Mouse (Mus musculus): ENCODE measurements around the gene Cd28. TPM values are rescaled to one million over a fixed set of nuclear protein-coding genes. Genes with fewer than 3 reads are reported as not detected.

The Cd28 gene
- polyA plus RNA-seq, 1 experiment from 2014 or later: 0.15 TPM

GRCm38 (mm10) chr1:60731940-60732339 is 15.3 kb downstream of the Cd28 start:
- Histone ChIP-seq H3K27ac (no peak overlapping the region), H3K9me3 (no peaks in the 10 kb centered on the region), H3K4me2 (no peak overlapping the region), H3K27me3 (no peaks in the 10 kb centered on the region), H3K4me1 (no peaks in the 10 kb centered on the region), H3K4me3 (replicated peaks) (no peak overlapping the region), H3K9ac (no peak overlapping the region), H3K36me3 (replicated peaks) (no peaks in the 10 kb centered on the region)
- no peak for ATAC-seq (ENCODE audit: low FRiP score)
- WGBS: 89% methylated on average over 2 of the region's 2 CpGs

GRCm38 (mm10) chr1:60735072-60735907 is 18.7 kb downstream of the Cd28 start:
- WGBS: 80% methylated on average over 12 of the region's 12 CpGs
- no peak overlapping the region for H3K9ac ChIP-seq

DNA sequence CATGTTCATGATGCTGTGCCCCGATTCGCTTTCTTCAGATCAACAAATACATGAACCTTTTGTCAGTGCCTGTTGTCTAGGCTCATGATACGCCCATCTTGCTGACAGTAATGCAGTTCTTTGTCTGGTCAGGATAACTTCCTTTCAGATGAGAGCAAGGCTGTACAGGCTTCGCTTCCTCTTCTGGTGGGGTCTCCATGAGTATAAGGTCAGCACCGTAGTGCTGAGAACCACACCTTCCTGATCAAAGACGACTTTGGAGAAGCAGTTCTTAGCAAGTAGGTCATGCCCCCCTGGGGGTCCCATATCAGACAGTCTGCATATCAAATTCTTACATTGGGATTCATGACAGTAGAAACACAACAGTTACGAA is 19.3 kb downstream of the Cd28 start:
- no peak overlapping the region for H3K27ac ChIP-seq
- no peak for ATAC-seq (ENCODE audit: low FRiP score)
- H3K4me2 ChIP-seq: no peak overlapping the region
- 91% methylated on average over 7 of the region's 7 CpGs for WGBS
- H3K9ac ChIP-seq: no peak overlapping the region
- H3K4me1 ChIP-seq: no peaks in the 10 kb centered on the region
- no peak overlapping the region for H3K4me3 ChIP-seq (replicated peaks)
- H3K9me3 ChIP-seq: no peaks in the 10 kb centered on the region
- H3K27me3 ChIP-seq: no peaks in the 10 kb centered on the region
- H3K36me3 ChIP-seq (replicated peaks): no peaks in the 10 kb centered on the region

More at GRCm38 (mm10) chr1:60735072-60735907, 18.7 kb downstream of the Cd28 start:
- H3K4me1 ChIP-seq: no peaks in the 10 kb centered on the region
- no peaks in the 10 kb centered on the region for H3K36me3 ChIP-seq (replicated peaks)
- no peaks in the 10 kb centered on the region for H3K9me3 ChIP-seq
- H3K4me2 ChIP-seq: no peak overlapping the region
- ATAC-seq (ENCODE audit: low FRiP score): no peak
- no peak overlapping the region for H3K4me3 ChIP-seq (replicated peaks)
- H3K27ac ChIP-seq: no peak overlapping the region
- H3K27me3 ChIP-seq: no peaks in the 10 kb centered on the region

- no peak for ATAC-seq (ENCODE audit: low FRiP score)
- H3K4me1 ChIP-seq: no peaks in the 10 kb centered on the region
- no peaks in the 10 kb centered on the region for H3K27me3 ChIP-seq
- no peak overlapping the region for H3K27ac ChIP-seq
- no peak overlapping the region for H3K9ac ChIP-seq
- H3K36me3 ChIP-seq (replicated peaks): no peaks in the 10 kb centered on the region
- 70% methylated on average over 1 of the region's 1 CpGs for WGBS
- H3K9me3 ChIP-seq: no peaks in the 10 kb centered on the region
- H3K4me3 ChIP-seq (replicated peaks): no peak overlapping the region
- no peak overlapping the region for H3K4me2 ChIP-seq
Measured at GRCm38 (mm10) chr1:60744266-60744665, 27.7 kb downstream of the Cd28 start.

DNA sequence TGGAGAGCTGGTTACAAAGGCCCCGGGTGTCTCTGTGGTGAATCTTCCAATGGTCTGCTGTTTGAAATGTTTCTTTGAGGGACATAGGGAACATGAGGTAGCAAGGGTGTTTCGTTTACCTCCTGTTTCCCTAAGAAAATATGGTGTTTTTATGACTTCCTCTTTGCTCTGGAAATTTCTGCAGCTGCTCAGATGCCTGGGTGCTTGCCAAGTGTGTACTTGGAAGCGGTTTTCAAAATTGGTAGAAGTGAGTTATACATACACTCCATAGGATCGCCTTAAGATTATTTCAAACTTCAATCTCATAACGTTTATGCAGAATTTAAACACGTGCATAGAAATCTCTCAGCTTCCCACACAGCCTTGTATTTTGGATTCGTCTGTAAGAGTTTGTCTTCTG is 29.1 kb downstream of the Cd28 start:
- no peak overlapping the region for H3K27ac ChIP-seq
- no peaks in the 10 kb centered on the region for H3K9me3 ChIP-seq
- no peak overlapping the region for H3K4me3 ChIP-seq (replicated peaks)
- H3K4me1 ChIP-seq: no peaks in the 10 kb centered on the region
- no peak for ATAC-seq (ENCODE audit: low FRiP score)
- H3K27me3 ChIP-seq: no peaks in the 10 kb centered on the region
- H3K9ac ChIP-seq: no peak overlapping the region
- H3K36me3 ChIP-seq (replicated peaks): no peaks in the 10 kb centered on the region
- 81% methylated on average over 7 of the region's 7 CpGs for WGBS
- no peak overlapping the region for H3K4me2 ChIP-seq

DNA sequence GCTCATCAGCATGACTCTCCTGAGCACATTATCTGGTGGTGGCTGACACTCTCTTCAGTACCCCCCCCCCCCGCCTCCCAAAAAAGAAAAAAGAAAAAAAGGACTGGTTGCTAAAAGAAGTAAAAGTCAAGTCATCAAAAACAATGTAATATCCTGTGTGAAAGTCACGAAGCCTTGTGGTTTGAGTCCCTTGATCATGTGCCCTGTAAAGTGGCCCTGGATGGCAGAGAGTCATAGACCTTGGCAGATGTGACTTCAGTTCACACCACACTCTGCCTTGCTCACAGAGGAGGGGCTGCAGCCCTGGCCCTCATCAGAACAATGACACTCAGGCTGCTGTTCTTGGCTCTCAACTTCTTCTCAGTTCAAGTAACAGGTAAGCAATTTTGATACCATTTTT is 29.6 kb downstream of the Cd28 start:
- no peak for ATAC-seq (ENCODE audit: low FRiP score)
- WGBS: 76% methylated on average over 2 of the region's 2 CpGs
- Histone ChIP-seq H3K9ac (no peak overlapping the region), H3K9me3 (no peaks in the 10 kb centered on the region), H3K4me1 (no peaks in the 10 kb centered on the region), H3K4me3 (replicated peaks) (no peak overlapping the region), H3K36me3 (replicated peaks) (no peaks in the 10 kb centered on the region), H3K4me2 (no peak overlapping the region), H3K27me3 (no peaks in the 10 kb centered on the region), H3K27ac (no peak overlapping the region)

GRCm38 (mm10) chr1:60746856-60747255 is 30.3 kb downstream of the Cd28 start:
- no peak overlapping the region for H3K4me3 ChIP-seq (replicated peaks)
- no peaks in the 10 kb centered on the region for H3K9me3 ChIP-seq
- no peak overlapping the region for H3K9ac ChIP-seq
- H3K4me2 ChIP-seq: no peak overlapping the region
- no peak for ATAC-seq (ENCODE audit: low FRiP score)
- no peaks in the 10 kb centered on the region for H3K4me1 ChIP-seq
- 89% methylated on average over 5 of the region's 5 CpGs for WGBS
- H3K27ac ChIP-seq: no peak overlapping the region
- H3K27me3 ChIP-seq: no peaks in the 10 kb centered on the region
- H3K36me3 ChIP-seq (replicated peaks): no peaks in the 10 kb centered on the region

- WGBS: 97% methylated on average over 1 of the region's 1 CpGs
- no peak for ATAC-seq (ENCODE audit: low FRiP score)
- H3K4me3 ChIP-seq (replicated peaks): no peak overlapping the region
Measured at GRCm38 (mm10) chr1:60748286-60748685, 31.7 kb downstream of the Cd28 start.

DNA sequence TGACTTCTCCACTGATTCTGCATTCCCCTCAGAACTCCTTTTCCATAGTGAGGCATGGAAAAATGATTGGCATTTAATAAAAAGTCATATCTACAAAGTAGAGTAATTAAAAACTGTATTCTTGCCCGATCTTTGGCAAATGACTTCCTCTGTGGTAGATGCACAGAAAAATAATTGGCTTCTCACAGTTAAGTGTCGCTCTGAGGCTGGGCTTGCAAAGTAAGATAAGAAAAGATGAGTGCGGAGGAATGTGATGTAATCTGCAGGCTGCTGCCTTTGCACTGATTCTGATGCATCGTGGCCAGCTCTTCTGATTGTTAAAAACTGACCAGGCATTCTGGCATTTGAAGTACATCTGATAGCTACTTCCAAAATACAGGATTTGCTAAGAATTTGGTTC is 32.3 kb downstream of the Cd28 start:
- WGBS: 94% methylated on average over 4 of the region's 4 CpGs
- Histone ChIP-seq H3K36me3 (replicated peaks) (no peaks in the 10 kb centered on the region), H3K27me3 (no peaks in the 10 kb centered on the region), H3K9ac (no peak overlapping the region), H3K4me2 (no peak overlapping the region), H3K4me3 (replicated peaks) (no peak overlapping the region), H3K9me3 (no peaks in the 10 kb centered on the region), H3K27ac (no peak overlapping the region), H3K4me1 (no peaks in the 10 kb centered on the region)
- ATAC-seq (ENCODE audit: low FRiP score): no peak

More at GRCm38 (mm10) chr1:60748286-60748685, 31.7 kb downstream of the Cd28 start:
- H3K9ac ChIP-seq: no peak overlapping the region
- H3K27ac ChIP-seq: no peak overlapping the region
- H3K36me3 ChIP-seq (replicated peaks): no peaks in the 10 kb centered on the region
- no peaks in the 10 kb centered on the region for H3K9me3 ChIP-seq
- no peaks in the 10 kb centered on the region for H3K4me1 ChIP-seq
- no peak overlapping the region for H3K4me2 ChIP-seq
- H3K27me3 ChIP-seq: no peaks in the 10 kb centered on the region

DNA sequence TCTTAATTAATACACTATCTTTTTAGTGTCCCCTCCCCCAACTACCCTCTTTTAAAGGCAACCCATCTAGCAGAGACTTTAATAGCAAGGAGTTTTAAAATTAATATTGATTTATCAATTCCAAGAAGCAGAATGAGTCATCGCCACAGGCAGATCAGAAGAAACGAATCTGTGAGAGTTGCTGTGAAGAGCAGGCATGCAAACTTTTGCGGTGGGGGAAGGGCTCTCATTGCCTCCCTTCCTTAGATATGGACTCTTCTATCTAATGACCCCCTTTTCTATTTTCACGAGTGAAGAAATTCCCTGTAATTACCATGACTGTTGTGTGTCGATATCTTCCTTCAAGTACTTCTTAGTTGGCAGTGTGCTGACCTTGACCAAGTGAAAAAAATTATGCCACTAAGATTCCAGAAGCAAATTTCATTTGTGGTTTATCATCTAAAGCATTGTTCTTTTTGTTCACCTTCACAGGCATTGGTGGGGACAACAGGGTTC is 32.8 kb downstream of the Cd28 start:
- H3K4me1 ChIP-seq: no peaks in the 10 kb centered on the region
- H3K27me3 ChIP-seq: no peaks in the 10 kb centered on the region
- no peaks in the 10 kb centered on the region for H3K9me3 ChIP-seq
- WGBS: 89% methylated on average over 5 of the region's 5 CpGs
- no peak for ATAC-seq (ENCODE audit: low FRiP score)
- H3K9ac ChIP-seq: no peak overlapping the region
- no peak overlapping the region for H3K4me2 ChIP-seq
- no peak overlapping the region for H3K4me3 ChIP-seq (replicated peaks)
- H3K27ac ChIP-seq: no peak overlapping the region
- no peaks in the 10 kb centered on the region for H3K36me3 ChIP-seq (replicated peaks)

- Histone ChIP-seq H3K36me3 (replicated peaks) (no peaks in the 10 kb centered on the region), H3K9ac (no peak overlapping the region), H3K27me3 (no peaks in the 10 kb centered on the region), H3K27ac (no peak overlapping the region), H3K4me1 (no peaks in the 10 kb centered on the region), H3K9me3 (no peaks in the 10 kb centered on the region), H3K4me3 (replicated peaks) (no peak overlapping the region), H3K4me2 (no peak overlapping the region)
- no peak for ATAC-seq (ENCODE audit: low FRiP score)
- 88% methylated on average over 6 of the region's 6 CpGs for WGBS
Measured at GRCm38 (mm10) chr1:60750201-60750765, 33.7 kb downstream of the Cd28 start.

- no peak for ATAC-seq (ENCODE audit: low FRiP score)
- Histone ChIP-seq H3K9ac (no peak overlapping the region), H3K9me3 (no peaks in the 10 kb centered on the region), H3K36me3 (replicated peaks) (no peaks in the 10 kb centered on the region), H3K4me1 (no peaks in the 10 kb centered on the region), H3K27ac (no peak overlapping the region), H3K27me3 (no peaks in the 10 kb centered on the region), H3K4me2 (no peak overlapping the region), H3K4me3 (replicated peaks) (no peak overlapping the region)
- WGBS: 91% methylated on average over 4 of the region's 4 CpGs
Measured at GRCm38 (mm10) chr1:60751011-60751410, 34.4 kb downstream of the Cd28 start.

GRCm38 (mm10) chr1:60752986-60753385 is 36.4 kb downstream of the Cd28 start:
- no peak overlapping the region for H3K9ac ChIP-seq
- 91% methylated on average over 1 of the region's 1 CpGs for WGBS
- H3K27ac ChIP-seq: no peak overlapping the region
- no peak overlapping the region for H3K4me2 ChIP-seq
- H3K4me3 ChIP-seq (replicated peaks): no peak overlapping the region
- H3K36me3 ChIP-seq (replicated peaks): no peaks in the 10 kb centered on the region
- H3K4me1 ChIP-seq: no peaks in the 10 kb centered on the region
- H3K27me3 ChIP-seq: no peaks in the 10 kb centered on the region
- no peak for ATAC-seq (ENCODE audit: low FRiP score)
- H3K9me3 ChIP-seq: no peaks in the 10 kb centered on the region
